Mouse (Mus musculus) limb, embryonic 10.5 days (tissue): Measurements from ENCODE around the gene Slc25a11. TPM values are rescaled to one million over a fixed set of nuclear protein-coding genes. Genes with fewer than 3 reads are reported as not detected.
A peak's percentile ranks its signal among the peaks of the same experiment; 100 is the strongest.

Experiments used
- DNase-seq: peaks from one replicate; pipeline ENCODE4 v3.0.0-alpha.2; 2017; ENCODE audit warnings: low spot score
- H3K27ac ChIP-seq: fragments of 300-500 bp; sonication (generic); 2 replicates; pipeline ENCODE4 v1.5.1; 2016; ENCODE audit warnings: mild to moderate bottlenecking
- H3K27me3 ChIP-seq: fragments of 300-500 bp; sonication (generic); 2 replicates; pipeline ENCODE4 v1.6.1; 2016; ENCODE audit warnings: low read depth, mild to moderate bottlenecking; ENCODE audit not compliant: poor library complexity, severe bottlenecking
- H3K36me3 ChIP-seq: fragments of 300-500 bp; sonication (generic); 2 replicates; pipeline ENCODE4 v1.6.1; 2016; ENCODE audit warnings: mild to moderate bottlenecking, moderate library complexity
- H3K4me1 ChIP-seq: fragments of 300-500 bp; sonication (generic); 2 replicates; pipeline ENCODE4 v1.6.1; 2016
- H3K4me3 ChIP-seq: fragments of 300-500 bp; sonication (generic); 2 replicates; pipeline ENCODE4 v1.5.1; 2016; ENCODE audit warnings: mild to moderate bottlenecking, moderate library complexity
- H3K9me3 ChIP-seq: fragments of 300-500 bp; sonication (generic); replicated peaks from 2 replicates; pipeline ENCODE4 v1.6.1; 2016; ENCODE audit warnings: mild to moderate bottlenecking
- WGBS: fragments of 180-500 bp; shearing (Covaris S2); methylation state at CpG from one replicate; pipeline ENCODE4 v1.1.7; 2016; 5-methylcytosine and 5-hydroxymethylcytosine counted together
- polyA plus RNA-seq: library from polyadenylated mRNA; unstranded; fragments of >200 nt; fragmentation: Nextera tagmentation; extraction: Ambion mirVana; gene quantifications from 2 replicates; pipeline ENCODE4 v1.2.1, GENCODE M21; 2016

Gene Slc25a11
- polyA plus RNA-seq, 1 experiment from 2014 or later, result 160 TPM

DNA sequence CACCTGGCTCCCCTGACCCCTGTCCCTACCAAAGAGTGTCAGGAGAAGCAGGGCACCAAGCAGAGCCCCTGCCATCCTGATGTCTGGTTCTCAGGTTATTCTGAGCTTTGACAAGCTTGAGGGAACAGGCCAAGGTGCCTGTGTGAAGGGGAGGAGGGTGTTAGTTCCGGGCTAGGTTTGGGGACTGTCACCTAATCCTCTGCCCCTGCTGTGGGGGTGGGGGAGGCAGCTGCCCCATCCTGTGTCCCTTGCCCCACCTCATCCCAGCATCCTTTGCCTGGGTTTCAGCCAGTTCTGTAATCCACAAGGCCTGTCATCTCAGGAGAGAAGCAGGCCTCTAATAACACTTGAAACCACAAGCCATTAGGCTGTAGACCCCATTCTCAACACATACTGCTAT is 28.2 kb downstream of the Slc25a11 start, which contains the start of gene Chrne:
Chrne (minus strand) TSS at position 116 of the 400 bp plus-strand sequence.
- Histone ChIP-seq H3K36me3 (no peaks in the 10 kb centered on the region), H3K9me3 (no peaks in the 10 kb centered on the region), H3K27me3 (peaks cover 22% of the 10 kb centered on the region), H3K4me1 (peaks cover 17% of the 10 kb centered on the region), H3K27ac (no peak within 1 kb of the TSS), H3K4me3 (no peak within 1 kb of the TSS)
- DNase-seq, result no peak
- 29% methylated on average over 1 of the region's 1 CpGs for WGBS

DNA sequence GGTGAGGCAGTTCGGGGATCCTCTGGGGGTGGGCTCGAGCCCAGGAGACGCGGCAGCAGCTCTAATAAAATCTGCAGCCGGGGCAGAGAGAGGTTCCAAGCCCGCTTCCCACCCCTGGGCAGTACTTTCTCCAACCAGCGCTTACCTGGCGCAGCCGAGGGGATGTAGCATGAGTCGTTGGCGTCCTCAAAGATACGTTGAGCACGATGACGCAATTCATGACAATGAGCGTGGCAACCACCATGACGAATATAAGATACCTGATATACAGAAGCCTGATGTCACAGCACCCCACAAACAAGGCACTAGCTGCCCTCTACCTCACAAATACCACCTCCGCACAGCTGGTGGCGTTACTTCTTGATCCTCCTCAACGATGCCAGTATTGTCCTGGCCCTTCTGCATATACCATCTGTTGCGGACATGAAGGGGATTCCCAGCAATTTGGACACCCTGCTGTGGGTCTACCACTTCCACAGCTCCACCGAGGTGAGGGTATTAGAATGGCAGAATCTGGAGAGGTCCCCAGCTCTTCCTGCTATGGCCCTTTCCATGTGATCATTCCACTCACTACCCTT is 31.7 kb downstream of the Slc25a11 start, which contains the start of gene 4930544D05Rik:
4930544D05Rik (plus strand) TSS at position 333 of the 578 bp plus-strand sequence.
- H3K4me1 ChIP-seq, result peaks cover 17% of the 10 kb centered on the region
- no peaks in the 10 kb centered on the region for H3K9me3 ChIP-seq
- no peak within 1 kb of the TSS; the same call in 1 of the 2 replicates for H3K27ac ChIP-seq
- peaks cover 22% of the 10 kb centered on the region for H3K27me3 ChIP-seq
- no peak for DNase-seq
- H3K4me3 ChIP-seq, result peak within 1 kb of the TSS; percentile 51
- 13% methylated on average over 21 of the region's 21 CpGs for WGBS
- peaks cover 35% of the 10 kb centered on the region for H3K36me3 ChIP-seq

DNA sequence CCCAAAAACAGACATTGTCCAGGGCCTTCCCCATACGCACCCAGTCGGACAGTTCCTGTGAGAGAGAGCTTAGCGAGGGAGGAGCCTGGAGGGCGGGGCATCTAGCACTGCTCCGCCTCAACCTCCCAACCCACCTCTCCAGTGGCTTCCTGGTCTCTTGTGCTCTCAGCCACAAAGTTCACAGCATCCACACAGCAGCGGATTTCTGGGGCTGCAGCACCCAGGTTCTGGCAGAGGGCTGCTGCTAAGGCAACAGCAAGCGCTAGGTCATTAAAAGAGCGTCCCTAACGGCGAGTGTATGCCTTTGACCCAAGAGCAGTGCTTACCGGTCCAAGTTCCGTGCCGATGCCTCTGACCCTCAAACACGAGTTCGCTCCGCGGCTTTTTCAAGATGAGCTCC is 32.2 kb downstream of the Slc25a11 start:
- Histone ChIP-seq H3K27ac (no peak overlapping the region; the same call in 1 of the 2 replicates), H3K9me3 (no peaks in the 10 kb centered on the region), H3K4me1 (peaks cover 17% of the 10 kb centered on the region), H3K27me3 (peaks cover 22% of the 10 kb centered on the region), H3K4me3 (peak overlapping the region; percentile 51), H3K36me3 (peaks cover 40% of the 10 kb centered on the region)
- WGBS, result under 1% methylated on average over 17 of the region's 17 CpGs
- peak; percentile 53 for DNase-seq

DNA sequence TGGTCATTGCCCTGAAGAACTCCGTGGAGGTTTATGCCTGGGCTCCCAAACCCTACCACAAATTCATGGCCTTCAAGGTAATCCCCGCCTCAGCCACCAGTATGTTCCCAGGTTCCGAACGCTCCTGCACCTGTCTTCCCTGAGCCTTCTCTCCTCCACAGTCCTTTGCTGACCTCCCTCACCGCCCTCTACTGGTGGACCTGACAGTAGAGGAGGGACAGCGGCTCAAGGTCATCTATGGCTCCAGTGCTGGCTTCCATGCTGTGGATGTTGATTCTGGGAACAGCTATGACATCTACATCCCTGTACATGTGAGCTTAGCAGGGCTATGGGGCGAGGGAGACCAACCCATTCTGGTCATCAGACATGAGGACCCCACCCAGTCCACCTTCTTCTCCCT is 34.8 kb downstream of the Slc25a11 start:
- no peak for DNase-seq
- Histone ChIP-seq H3K9me3 (no peaks in the 10 kb centered on the region), H3K4me3 (no peak overlapping the region), H3K36me3 (peaks cover 66% of the 10 kb centered on the region), H3K27ac (no peak overlapping the region), H3K4me1 (peaks cover 17% of the 10 kb centered on the region), H3K27me3 (peaks cover 22% of the 10 kb centered on the region)
- WGBS, result 78% methylated on average over 7 of the region's 7 CpGs

DNA sequence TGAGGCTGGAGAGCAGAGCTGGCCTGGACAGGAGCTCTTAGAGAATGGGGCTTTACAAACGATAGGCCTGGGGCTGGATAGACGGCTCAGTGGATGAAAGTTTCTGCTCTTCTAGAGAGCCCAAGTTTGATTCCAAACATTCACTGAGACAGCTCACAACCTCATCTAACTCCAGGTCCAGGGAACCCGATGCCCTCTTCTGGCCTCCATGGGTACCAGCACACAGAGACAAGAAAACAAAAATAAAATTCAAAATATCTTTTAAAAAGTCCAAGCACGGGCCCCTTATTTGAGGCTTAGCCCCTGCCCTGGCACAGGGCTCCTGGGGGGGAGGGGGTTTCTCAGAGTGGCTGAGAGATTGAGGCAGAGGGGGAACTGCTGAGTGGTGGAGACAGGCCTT is 36.5 kb downstream of the Slc25a11 start:
- Histone ChIP-seq H3K36me3 (peaks cover 83% of the 10 kb centered on the region), H3K9me3 (no peaks in the 10 kb centered on the region), H3K27ac (no peak overlapping the region), H3K27me3 (peaks cover 6% of the 10 kb centered on the region), H3K4me3 (no peak overlapping the region), H3K4me1 (peaks cover 13% of the 10 kb centered on the region)
- WGBS, result 92% methylated on average over 4 of the region's 4 CpGs
- DNase-seq, result no peak

DNA sequence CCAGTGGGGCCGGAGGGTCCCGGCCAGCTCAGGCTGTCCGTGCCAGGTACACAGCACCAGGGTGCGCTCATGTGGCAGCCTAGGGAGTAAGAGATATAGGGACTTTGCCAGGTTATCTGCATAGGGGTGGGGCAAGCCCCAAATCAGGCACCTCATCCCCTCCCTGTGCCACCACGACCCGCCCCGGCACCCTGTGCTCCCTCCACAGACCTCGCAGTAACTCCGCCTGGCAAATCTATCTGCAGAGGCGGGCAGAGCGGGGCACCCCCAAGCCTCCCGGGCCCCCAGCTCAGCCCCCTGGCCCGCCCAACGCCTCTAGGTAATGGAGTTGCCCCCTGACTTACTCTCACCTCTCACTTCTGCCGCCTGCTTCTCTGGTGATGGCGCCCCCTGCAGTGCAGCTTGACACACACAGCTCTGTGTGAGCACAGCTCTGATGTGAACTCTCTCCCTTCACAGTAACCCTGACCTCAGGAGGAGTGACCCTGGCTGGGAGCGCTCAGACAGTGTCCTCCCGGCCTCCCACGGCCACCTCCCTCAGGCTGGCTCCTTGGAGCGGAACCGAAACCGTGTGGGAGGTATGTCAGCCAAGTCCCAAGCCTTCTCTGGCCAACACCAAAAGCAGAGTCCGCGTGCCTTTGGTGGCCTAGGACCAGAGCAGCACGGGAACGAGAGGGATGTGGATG is 38.8 kb downstream of the Slc25a11 start:
- no peaks in the 10 kb centered on the region for H3K27me3 ChIP-seq
- no peaks in the 10 kb centered on the region for H3K4me1 ChIP-seq
- H3K27ac ChIP-seq, result 0 out of 2 replicates have a peak overlapping the region, but pooled peaks have one; percentile 20
- no peak overlapping the region for H3K4me3 ChIP-seq
- H3K9me3 ChIP-seq, result no peaks in the 10 kb centered on the region
- DNase-seq, result no peak
- WGBS, result 89% methylated on average over 26 of the region's 26 CpGs
- H3K36me3 ChIP-seq, result peaks cover 100% of the 10 kb centered on the region

DNA sequence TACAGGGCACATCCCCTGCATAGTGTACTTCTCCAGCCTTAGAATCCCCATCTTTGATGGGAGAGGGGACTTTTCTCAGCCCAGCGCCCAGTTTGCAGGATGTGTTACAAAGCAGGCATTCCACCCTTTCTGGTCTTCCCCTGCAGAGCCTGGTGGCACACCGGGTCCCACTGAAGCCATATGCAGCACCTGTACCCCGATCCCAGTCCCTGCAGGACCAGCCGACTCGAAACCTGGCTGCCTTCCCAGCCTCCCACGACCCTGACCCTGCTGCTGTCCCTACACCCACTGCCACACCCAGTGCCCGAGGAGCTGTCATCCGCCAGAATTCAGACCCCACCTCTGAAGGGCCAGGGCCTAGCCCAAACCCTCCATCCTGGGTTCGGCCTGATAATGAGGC is 39.7 kb downstream of the Slc25a11 start:
- Histone ChIP-seq H3K9me3 (no peaks in the 10 kb centered on the region), H3K27me3 (no peaks in the 10 kb centered on the region), H3K27ac (no peak overlapping the region), H3K4me3 (no peak overlapping the region), H3K36me3 (peaks cover 100% of the 10 kb centered on the region), H3K4me1 (no peaks in the 10 kb centered on the region)
- DNase-seq, result no peak
- WGBS, result 96% methylated on average over 9 of the region's 9 CpGs

DNA sequence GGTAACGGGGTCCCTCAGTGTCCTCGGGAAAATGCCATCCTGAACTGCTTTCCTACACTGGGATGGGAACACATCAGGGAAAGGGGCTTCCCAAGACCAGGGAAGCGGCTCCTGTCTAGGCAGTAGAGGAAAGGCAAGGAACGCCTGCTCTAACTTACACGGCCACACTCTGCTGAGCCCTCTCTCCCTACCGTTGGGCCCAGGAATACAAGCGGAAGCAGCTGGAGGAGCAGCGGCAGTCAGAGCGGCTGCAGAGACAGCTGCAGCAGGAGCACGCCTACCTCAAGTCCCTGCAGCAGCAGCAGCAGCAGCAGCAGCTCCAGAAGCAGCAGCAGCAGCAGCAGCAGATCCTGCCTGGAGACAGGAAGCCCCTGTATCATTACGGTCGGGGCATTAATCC is 40.6 kb downstream of the Slc25a11 start:
- Histone ChIP-seq H3K4me1 (no peaks in the 10 kb centered on the region), H3K4me3 (no peak overlapping the region), H3K9me3 (no peaks in the 10 kb centered on the region), H3K36me3 (peaks cover 100% of the 10 kb centered on the region), H3K27me3 (no peaks in the 10 kb centered on the region), H3K27ac (no peak overlapping the region)
- DNase-seq, result no peak
- 75% methylated on average over 12 of the region's 12 CpGs for WGBS

DNA sequence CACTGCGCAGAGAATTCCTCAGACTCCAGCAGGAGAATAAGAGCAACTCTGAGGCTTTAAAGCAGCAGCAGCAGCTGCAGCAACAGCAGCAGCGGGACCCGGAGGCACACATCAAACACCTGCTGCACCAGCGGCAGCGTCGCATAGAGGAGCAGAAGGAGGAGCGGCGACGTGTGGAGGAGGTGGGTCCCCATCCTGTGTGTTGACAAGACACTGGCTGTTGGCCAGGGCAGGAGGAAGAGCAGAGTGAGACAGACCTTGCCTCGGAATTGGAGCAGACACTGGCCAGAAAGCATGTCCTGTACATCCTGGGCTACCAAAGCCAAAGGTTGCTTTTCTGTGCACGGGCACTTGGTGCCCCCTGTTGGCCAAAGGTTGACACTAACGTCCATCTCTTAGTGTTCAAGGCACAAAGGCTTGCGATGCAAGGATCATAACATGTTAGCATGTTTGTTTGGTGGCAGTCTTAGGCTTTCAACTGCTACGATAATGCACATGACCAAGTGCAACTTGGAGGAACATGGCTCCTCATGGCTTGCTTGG is 42.2 kb downstream of the Slc25a11 start:
- Histone ChIP-seq H3K36me3 (peaks cover 97% of the 10 kb centered on the region), H3K9me3 (no peaks in the 10 kb centered on the region), H3K27me3 (no peaks in the 10 kb centered on the region), H3K4me1 (no peaks in the 10 kb centered on the region), H3K27ac (no peak overlapping the region), H3K4me3 (no peak overlapping the region)
- peak; percentile 74 for DNase-seq
- WGBS, result 67% methylated on average over 14 of the region's 14 CpGs

DNA sequence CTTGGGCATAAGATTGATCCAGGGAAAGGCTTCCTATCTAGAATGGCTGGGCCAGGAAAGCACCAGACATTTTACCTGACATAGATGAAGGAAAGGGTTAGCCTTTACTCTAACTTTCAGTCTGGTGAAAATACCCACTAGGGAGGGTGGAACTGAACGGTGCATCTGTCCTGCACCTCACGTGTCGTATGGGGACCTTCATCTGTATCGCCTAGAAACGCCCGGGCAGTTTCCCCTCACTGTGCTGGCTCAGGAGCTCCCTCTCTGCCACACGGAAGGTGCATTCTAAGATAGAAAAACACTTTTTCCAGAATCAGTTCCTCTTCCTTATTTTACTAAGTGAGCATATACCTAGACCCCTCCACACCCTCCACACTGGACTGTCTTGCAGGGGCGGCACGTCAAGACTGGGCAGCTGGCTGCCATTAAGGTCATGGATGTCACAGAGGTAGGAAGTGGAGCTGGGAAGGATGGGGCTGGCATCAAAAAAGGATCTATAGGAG is 48.8 kb downstream of the Slc25a11 start:
- Histone ChIP-seq H3K4me3 (no peak overlapping the region), H3K9me3 (no peaks in the 10 kb centered on the region), H3K36me3 (peaks cover 66% of the 10 kb centered on the region), H3K4me1 (peaks cover 6% of the 10 kb centered on the region; the same call in 1 of the 2 replicates), H3K27me3 (no peaks in the 10 kb centered on the region), H3K27ac (no peak overlapping the region)
- 91% methylated on average over 9 of the region's 9 CpGs for WGBS
- no peak for DNase-seq

DNA sequence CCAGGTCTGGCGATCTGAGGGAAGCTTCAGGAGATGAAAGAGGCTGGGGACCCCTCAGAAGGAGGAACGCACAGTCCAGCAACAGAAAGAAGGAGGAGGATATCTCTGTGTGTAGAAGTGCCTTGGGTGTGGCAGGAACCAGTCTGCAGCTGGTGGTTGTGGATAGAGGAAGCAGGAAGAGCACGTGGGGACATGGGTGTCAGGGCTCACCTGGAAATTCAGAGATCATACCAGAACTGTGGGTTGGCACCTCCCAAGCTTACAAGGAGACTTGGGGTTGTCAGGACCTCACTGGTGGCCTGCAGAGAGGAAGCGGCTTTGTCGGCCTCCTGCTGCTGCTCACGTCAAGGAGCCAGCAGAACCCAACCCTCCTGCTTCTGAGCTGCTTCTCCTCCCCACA is 50.0 kb downstream of the Slc25a11 start:
- peaks cover 54% of the 10 kb centered on the region for H3K36me3 ChIP-seq
- no peak overlapping the region for H3K4me3 ChIP-seq
- no peak for DNase-seq
- no peaks in the 10 kb centered on the region for H3K27me3 ChIP-seq
- no peak overlapping the region for H3K27ac ChIP-seq
- peaks cover 6% of the 10 kb centered on the region; the same call in 1 of the 2 replicates for H3K4me1 ChIP-seq
- H3K9me3 ChIP-seq, result no peaks in the 10 kb centered on the region
- 89% methylated on average over 6 of the region's 6 CpGs for WGBS

DNA sequence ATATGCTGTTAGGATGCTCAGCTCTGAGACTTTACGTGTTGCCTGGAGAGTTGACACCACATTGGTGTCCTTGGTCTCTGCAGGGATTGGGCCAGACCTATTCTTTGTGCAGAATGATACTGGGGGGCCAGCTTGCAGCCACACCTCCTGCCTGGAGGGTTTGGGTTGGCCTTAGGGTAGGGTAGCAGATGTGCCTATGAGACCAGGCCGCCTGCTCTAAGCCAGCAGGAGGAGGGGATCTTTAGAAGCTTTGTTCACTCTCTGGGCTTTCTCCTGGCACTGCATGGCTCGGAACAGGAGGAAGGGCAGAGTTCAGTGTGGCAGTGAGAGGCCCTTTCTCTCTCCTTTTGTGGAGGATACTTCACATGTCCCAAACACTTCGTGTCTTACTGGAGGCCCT is 51.2 kb downstream of the Slc25a11 start:
- no peak overlapping the region for H3K4me3 ChIP-seq
- peaks cover 42% of the 10 kb centered on the region for H3K36me3 ChIP-seq
- WGBS, result 80% methylated on average over 4 of the region's 4 CpGs
- no peak for DNase-seq
- no peak overlapping the region for H3K27ac ChIP-seq
- no peaks in the 10 kb centered on the region for H3K27me3 ChIP-seq
- peaks cover 6% of the 10 kb centered on the region; the same call in 1 of the 2 replicates for H3K4me1 ChIP-seq
- H3K9me3 ChIP-seq, result no peaks in the 10 kb centered on the region

DNA sequence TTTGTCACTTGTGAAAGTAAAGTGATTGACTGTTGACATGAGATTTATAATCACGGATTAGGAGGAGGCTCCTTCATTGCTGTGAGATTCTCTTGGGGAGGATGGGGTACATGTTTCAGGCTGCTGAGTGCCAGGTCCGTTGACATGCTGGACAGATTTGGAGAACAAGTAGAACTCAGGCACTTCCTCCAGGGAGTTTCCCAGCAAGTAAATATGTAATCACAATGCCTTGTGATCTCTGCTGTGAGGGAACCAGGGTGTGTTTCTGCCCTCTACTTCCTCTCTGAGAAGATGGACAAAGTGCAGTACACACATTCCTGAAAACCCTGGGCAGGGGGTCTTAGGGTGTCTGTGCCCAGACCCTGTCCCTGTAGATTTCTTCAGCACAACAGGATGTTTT is 51.6 kb downstream of the Slc25a11 start:
- no peak overlapping the region for H3K27ac ChIP-seq
- H3K9me3 ChIP-seq, result no peaks in the 10 kb centered on the region
- no peaks in the 10 kb centered on the region for H3K27me3 ChIP-seq
- no peak for DNase-seq
- H3K4me1 ChIP-seq, result peaks cover 6% of the 10 kb centered on the region; the same call in 1 of the 2 replicates
- whole genome bisulfite sequencing, result 68% methylated on average over 2 of the region's 2 CpGs
- peaks cover 41% of the 10 kb centered on the region for H3K36me3 ChIP-seq
- H3K4me3 ChIP-seq, result no peak overlapping the region
